Mouse (Mus musculus): ENCODE results near the gene Ppif. TPM values are rescaled to one million over a fixed set of nuclear protein-coding genes. Genes with fewer than 3 reads are reported as not detected.

The Ppif gene
- polyA plus RNA-seq, 1 experiment: 42.2 TPM

DNA sequence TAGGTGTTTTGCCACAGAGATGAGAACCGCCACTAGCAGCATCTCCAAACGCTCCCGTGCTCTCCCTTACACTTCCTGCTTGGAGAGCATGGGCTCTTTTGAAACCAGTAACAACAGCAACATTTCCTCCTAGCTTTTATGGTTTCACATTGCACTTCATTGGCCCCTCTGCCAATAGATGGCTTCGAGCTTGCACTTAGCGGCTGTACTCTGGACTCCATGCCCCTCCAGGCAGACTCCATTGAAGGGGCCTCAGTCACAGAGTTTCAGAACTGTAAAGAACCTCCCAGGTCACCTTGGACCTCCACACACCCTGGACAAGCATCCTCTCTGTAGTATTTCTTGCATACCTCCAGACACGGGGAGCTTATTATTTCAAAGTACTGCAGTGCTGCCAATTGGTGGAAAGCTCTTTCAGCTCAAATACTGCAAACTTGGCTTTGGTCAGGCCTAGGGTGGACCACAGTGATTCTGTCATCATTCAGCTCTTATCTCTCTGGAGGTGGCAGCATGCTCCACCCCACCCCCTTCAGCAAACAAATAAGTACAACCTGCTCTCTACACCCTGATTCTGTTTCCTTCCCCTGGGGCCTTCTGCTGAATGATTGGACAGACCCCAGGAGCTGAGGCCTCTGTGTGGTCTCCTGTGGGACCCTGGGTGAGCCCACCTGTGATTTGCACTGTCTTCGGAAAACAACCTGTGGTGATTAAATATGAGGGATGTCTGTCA is 7.6 kb upstream of the Ppif start:
- Histone ChIP-seq H3K27ac (ENCODE audit: insufficient read depth, low read length) (no peak overlapping the region), H3K27me3 (ENCODE audit: control insufficient read depth, insufficient read depth, low read length, poor library complexity, severe bottlenecking) (no peaks in the 10 kb centered on the region), H3K4me3 (ENCODE audit: low read depth, low read length) (no peak overlapping the region), H3K9me3 (replicated peaks; ENCODE audit: control insufficient read depth, insufficient read depth, low read length, poor library complexity, severe bottlenecking) (no peaks in the 10 kb centered on the region), H3K4me1 (ENCODE audit: control insufficient read depth, insufficient read depth, low read length) (no peaks in the 10 kb centered on the region), H3K9ac (ENCODE audit: low read depth, poor library complexity, severe bottlenecking) (no peak overlapping the region), H3K36me3 (ENCODE audit: control insufficient read depth, insufficient read depth, low read length, poor library complexity, severe bottlenecking) (no peaks in the 10 kb centered on the region)
- no peak for TF ChIP-seq CTCF (IDR thresholded peaks at IDR 0.05; ENCODE audit: low read depth, low read length)
- TF ChIP-seq POLR2A (IDR thresholded peaks at IDR 0.05; ENCODE audit: insufficient read depth, low read length): no peak
- no peak for TF ChIP-seq EP300 (IDR thresholded peaks at IDR 0.05; ENCODE audit: insufficient read depth, low read depth, low read length)

DNA sequence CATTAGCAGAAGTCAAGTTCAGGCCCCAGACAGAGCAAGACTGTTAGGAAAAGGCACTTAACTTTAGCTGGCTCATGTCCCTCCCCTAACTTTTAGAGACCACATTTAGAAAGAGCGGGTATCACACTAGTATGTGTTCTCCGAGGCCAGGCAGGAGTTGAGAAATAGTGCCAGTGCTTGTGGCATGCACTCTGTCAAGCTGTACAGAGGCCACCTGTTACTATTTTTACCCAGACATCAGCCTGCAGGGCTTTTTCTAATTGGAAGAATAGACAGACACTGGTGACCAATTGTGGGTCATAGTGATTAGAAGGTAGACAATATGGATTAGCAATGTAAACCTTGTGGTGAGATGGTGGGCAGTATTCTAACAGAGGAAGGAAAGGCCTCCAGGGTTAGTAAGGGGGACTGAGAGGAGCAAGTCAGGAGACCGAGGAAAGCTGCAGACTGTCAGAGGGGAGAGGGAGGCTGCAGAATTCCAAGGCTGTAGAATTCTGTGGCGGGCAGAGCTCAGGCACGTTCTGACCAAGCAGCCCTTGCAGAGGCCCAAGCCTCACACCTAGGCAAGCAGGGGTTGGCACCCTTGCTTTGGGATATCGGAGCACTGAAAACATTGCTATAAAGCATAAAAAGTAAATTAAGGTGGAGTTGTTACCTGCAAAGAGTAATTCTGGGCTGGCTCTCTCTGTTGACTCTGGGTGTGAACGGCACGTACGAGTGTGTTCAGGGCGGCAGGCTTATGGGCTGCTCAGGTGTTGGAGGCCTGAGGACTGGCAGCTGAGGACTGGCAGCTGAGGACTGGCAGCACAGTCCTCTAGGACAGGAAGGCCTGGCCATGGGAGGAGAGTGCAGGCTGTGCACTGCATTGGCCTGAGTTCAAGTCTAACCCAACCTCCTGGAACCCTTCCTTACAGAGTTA is 6.7 kb upstream of the Ppif start:
- Histone ChIP-seq H3K27ac (ENCODE audit: insufficient read depth, low read length) (no peak overlapping the region), H3K4me3 (ENCODE audit: low read depth, low read length) (no peak overlapping the region), H3K4me1 (ENCODE audit: control insufficient read depth, insufficient read depth, low read length) (no peaks in the 10 kb centered on the region), H3K9ac (ENCODE audit: low read depth, poor library complexity, severe bottlenecking) (no peak overlapping the region), H3K27me3 (ENCODE audit: control insufficient read depth, insufficient read depth, low read length, poor library complexity, severe bottlenecking) (no peaks in the 10 kb centered on the region), H3K36me3 (ENCODE audit: control insufficient read depth, insufficient read depth, low read length, poor library complexity, severe bottlenecking) (no peaks in the 10 kb centered on the region), H3K9me3 (replicated peaks; ENCODE audit: control insufficient read depth, insufficient read depth, low read length, poor library complexity, severe bottlenecking) (no peaks in the 10 kb centered on the region)
- no peak for TF ChIP-seq POLR2A (IDR thresholded peaks at IDR 0.05; ENCODE audit: insufficient read depth, low read length)
- TF ChIP-seq EP300 (IDR thresholded peaks at IDR 0.05; ENCODE audit: insufficient read depth, low read depth, low read length): no peak

DNA sequence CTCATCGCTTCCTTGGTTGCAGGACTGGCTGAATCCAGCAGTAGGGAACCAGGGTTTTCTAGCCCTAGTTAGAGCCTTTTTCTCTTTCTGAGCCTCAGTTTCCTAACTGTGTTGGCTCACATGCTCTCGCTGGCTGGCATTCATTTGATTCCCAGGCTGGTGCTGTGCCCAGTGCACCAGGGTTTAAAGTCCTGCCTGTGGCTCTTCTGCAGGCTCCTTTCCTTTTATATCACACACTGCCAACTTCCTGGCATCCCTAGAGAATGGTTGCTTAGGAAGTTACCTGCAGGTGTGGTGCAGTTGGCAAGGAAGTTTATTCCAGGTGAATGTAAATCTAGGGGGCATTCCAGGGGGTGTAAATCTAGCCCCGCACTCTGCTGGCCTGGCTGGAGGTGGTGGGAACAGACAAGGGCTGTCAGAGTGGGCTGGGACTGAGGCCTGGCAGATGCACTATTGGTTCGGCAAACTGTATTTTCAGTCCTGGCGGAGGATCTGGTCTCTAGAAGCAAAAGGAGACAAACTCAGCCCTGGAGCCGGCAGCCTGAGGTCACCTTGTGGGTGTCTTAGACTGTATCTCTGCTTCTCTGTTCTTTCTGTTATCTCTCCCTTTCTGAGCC is 575 bp upstream of the Ppif start:
- H3K36me3 ChIP-seq (ENCODE audit: control insufficient read depth, insufficient read depth, low read length, poor library complexity, severe bottlenecking): peaks cover 3% of the 10 kb centered on the region
- TF ChIP-seq POLR2A (IDR thresholded peaks at IDR 0.05; ENCODE audit: insufficient read depth, low read length) (no peak), EP300 (IDR thresholded peaks at IDR 0.05; ENCODE audit: insufficient read depth, low read depth, low read length) (no peak), CTCF (IDR thresholded peaks at IDR 0.05; ENCODE audit: low read depth, low read length) (no peak)
- H3K27ac ChIP-seq (ENCODE audit: insufficient read depth, low read length): no peak overlapping the region
- H3K9me3 ChIP-seq (replicated peaks; ENCODE audit: control insufficient read depth, insufficient read depth, low read length, poor library complexity, severe bottlenecking): no peaks in the 10 kb centered on the region
- H3K4me1 ChIP-seq (ENCODE audit: control insufficient read depth, insufficient read depth, low read length): peaks cover 5% of the 10 kb centered on the region
- no peaks in the 10 kb centered on the region for H3K27me3 ChIP-seq (ENCODE audit: control insufficient read depth, insufficient read depth, low read length, poor library complexity, severe bottlenecking)
- H3K4me3 ChIP-seq (ENCODE audit: low read depth, low read length): peak overlapping the region; percentile 15; the same call in 1 of the 2 replicates
- peak overlapping the region; percentile 37 for H3K9ac ChIP-seq (ENCODE audit: low read depth, poor library complexity, severe bottlenecking)

DNA sequence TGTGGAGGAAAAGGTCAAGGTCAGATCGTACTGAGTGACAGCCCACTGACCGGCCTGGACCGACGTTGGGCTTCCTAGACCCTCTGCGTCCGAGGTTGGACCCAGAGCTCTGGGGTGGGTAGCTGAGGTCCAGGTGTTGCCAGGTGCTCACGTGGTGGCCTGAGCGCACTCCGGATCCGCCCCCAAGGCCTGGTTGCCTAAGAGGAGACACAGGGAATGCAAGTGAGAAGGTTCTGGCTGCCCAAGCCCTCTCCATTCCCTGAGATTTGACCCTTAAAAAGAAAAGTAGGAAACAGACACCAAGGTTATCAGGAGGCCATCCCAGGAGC is 579 bp downstream of the Ppif start:
- H3K4me1 ChIP-seq (ENCODE audit: control insufficient read depth, insufficient read depth, low read length): peaks cover 5% of the 10 kb centered on the region
- H3K27me3 ChIP-seq (ENCODE audit: control insufficient read depth, insufficient read depth, low read length, poor library complexity, severe bottlenecking): no peaks in the 10 kb centered on the region
- H3K9me3 ChIP-seq (replicated peaks; ENCODE audit: control insufficient read depth, insufficient read depth, low read length, poor library complexity, severe bottlenecking): no peaks in the 10 kb centered on the region
- H3K36me3 ChIP-seq (ENCODE audit: control insufficient read depth, insufficient read depth, low read length, poor library complexity, severe bottlenecking): peaks cover 6% of the 10 kb centered on the region
- no peak overlapping the region for H3K27ac ChIP-seq (ENCODE audit: insufficient read depth, low read length)
- peak overlapping the region; percentile 80 for H3K4me3 ChIP-seq (ENCODE audit: low read depth, low read length)
- TF ChIP-seq EP300 (IDR thresholded peaks at IDR 0.05; ENCODE audit: insufficient read depth, low read depth, low read length) (no peak), CTCF (IDR thresholded peaks at IDR 0.05; ENCODE audit: low read depth, low read length) (no peak), POLR2A (IDR thresholded peaks at IDR 0.05; ENCODE audit: insufficient read depth, low read length) (no peak)
- H3K9ac ChIP-seq (ENCODE audit: low read depth, poor library complexity, severe bottlenecking): peak overlapping the region; percentile 65

- H3K36me3 ChIP-seq (ENCODE audit: control insufficient read depth, insufficient read depth, low read length, poor library complexity, severe bottlenecking): peaks cover 6% of the 10 kb centered on the region
- TF ChIP-seq EP300 (IDR thresholded peaks at IDR 0.05; ENCODE audit: insufficient read depth, low read depth, low read length) (no peak), POLR2A (IDR thresholded peaks at IDR 0.05; ENCODE audit: insufficient read depth, low read length) (no peak), CTCF (IDR thresholded peaks at IDR 0.05; ENCODE audit: low read depth, low read length) (no peak)
- peak overlapping the region; percentile 65; the same call in 1 of the 2 replicates for H3K9ac ChIP-seq (ENCODE audit: low read depth, poor library complexity, severe bottlenecking)
- H3K4me1 ChIP-seq (ENCODE audit: control insufficient read depth, insufficient read depth, low read length): peaks cover 5% of the 10 kb centered on the region
- H3K9me3 ChIP-seq (replicated peaks; ENCODE audit: control insufficient read depth, insufficient read depth, low read length, poor library complexity, severe bottlenecking): no peaks in the 10 kb centered on the region
- peak overlapping the region; percentile 80 for H3K4me3 ChIP-seq (ENCODE audit: low read depth, low read length)
- H3K27me3 ChIP-seq (ENCODE audit: control insufficient read depth, insufficient read depth, low read length, poor library complexity, severe bottlenecking): no peaks in the 10 kb centered on the region
- H3K27ac ChIP-seq (ENCODE audit: insufficient read depth, low read length): no peak overlapping the region
Observed at GRCm38 (mm10) chr14:25695059-25695458, 1.1 kb downstream of the Ppif start.

Measured in ES-Bruce4 (cell line).